Mouse (Mus musculus) forebrain, embryonic 16.5 days (tissue): ENCODE measurements around the gene Mapk1ip1. TPM values are rescaled to one million over a fixed set of nuclear protein-coding genes. Genes with fewer than 3 reads are reported as not detected.
A peak's percentile ranks its signal among the peaks of the same experiment; 100 is the strongest.

Experiments used
- ATAC-seq: fragments of 200-750 bp; cut with Nextera tagmentation; 2 replicates; pipeline ENCODE4 v1.8.0; 2017; ENCODE audit warnings: mild to moderate bottlenecking, moderate library complexity
- H3K27ac ChIP-seq: fragments of 300-500 bp; sonication (generic); 2 replicates; pipeline ENCODE4 v1.5.1; 2014; ENCODE audit warnings: low read length, control low read depth
- H3K27me3 ChIP-seq: fragments of 300-500 bp; sonication (generic); replicated peaks from 2 replicates; pipeline ENCODE4 v1.6.1; 2014; ENCODE audit warnings: low read length; ENCODE audit not compliant: control insufficient read depth, insufficient read depth
- H3K36me3 ChIP-seq: fragments of 300-500 bp; sonication (generic); 2 replicates; pipeline ENCODE4 v1.6.1; 2014; ENCODE audit not compliant: control insufficient read depth, insufficient read depth
- H3K4me1 ChIP-seq: fragments of 300-500 bp; sonication (generic); replicated peaks from 2 replicates; pipeline ENCODE4 v1.6.1; 2014; ENCODE audit warnings: low read length; ENCODE audit not compliant: control insufficient read depth, insufficient read depth
- H3K4me2 ChIP-seq: fragments of 300-500 bp; sonication (generic); 2 replicates; pipeline ENCODE4 v1.6.1; 2014; ENCODE audit warnings: mild to moderate bottlenecking, low read length, control low read depth
- H3K4me3 ChIP-seq: fragments of 300-500 bp; sonication (generic); replicated peaks from 2 replicates; pipeline ENCODE4 v1.5.1; 2014; ENCODE audit warnings: mild to moderate bottlenecking, low read length, control low read depth
- H3K9ac ChIP-seq: fragments of 300-500 bp; sonication (generic); replicated peaks from 2 replicates; pipeline ENCODE4 v1.6.1; 2014; ENCODE audit warnings: low read depth, low read length, control low read depth
- H3K9me3 ChIP-seq: fragments of 300-500 bp; sonication (generic); 2 replicates; pipeline ENCODE4 v1.6.1; 2016; ENCODE audit warnings: low read length; ENCODE audit not compliant: control insufficient read depth
- WGBS: fragments of 180-500 bp; shearing (Covaris S2); extraction: QIAGEN DNeasy Blood & Tissue Kit; methylation state at CpG from one replicate; pipeline ENCODE4 v1.1.7; 2014; 5-methylcytosine and 5-hydroxymethylcytosine counted together
- polyA plus RNA-seq: library from polyadenylated mRNA; unstranded; fragments of >200 nt; fragmentation: Nextera tagmentation; extraction: Ambion mirVana; gene quantifications from 2 replicates; pipeline ENCODE4 v1.2.1, GENCODE M21; 2015

The Mapk1ip1 gene
- 35.0 and 37.6 TPM in 2 replicates for polyA plus RNA-seq

- Histone ChIP-seq H3K36me3 (no peaks in the 10 kb centered on the region), H3K9ac (peak within 1 kb of the TSS; percentile 96), H3K27ac (peak within 1 kb of the TSS; percentile 89), H3K27me3 (no peaks in the 10 kb centered on the region), H3K4me2 (peak within 1 kb of the TSS; percentile 92), H3K4me1 (peaks cover 58% of the 10 kb centered on the region), H3K4me3 (peak within 1 kb of the TSS; percentile 90), H3K9me3 (no peaks in the 10 kb centered on the region)
- peak; percentile 92 for ATAC-seq
- under 1% methylated on average over 50 of the region's 51 CpGs for WGBS
Measured at GRCm38 (mm10) chr7:138845544-138846391, at the start of gene Mapk1ip1, which contains the start of gene Ppp2r2d. Gene Mapk1ip1, minus strand, starts transcription at chr7:138846273. Gene Ppp2r2d, plus strand, starts transcription at chr7:138846079.

GRCm38 (mm10) chr7:138885365-138886289 lies 39.6 kb upstream of the Mapk1ip1 start:
- H3K9me3 ChIP-seq, result no peaks in the 10 kb centered on the region
- no peak overlapping the region for H3K9ac ChIP-seq
- H3K4me3 ChIP-seq, result no peak overlapping the region
- peaks cover 14% of the 10 kb centered on the region; the same call in 1 of the 2 replicates for H3K36me3 ChIP-seq
- H3K27me3 ChIP-seq, result no peaks in the 10 kb centered on the region
- 89% methylated on average over 13 of the region's 13 CpGs for WGBS
- H3K4me2 ChIP-seq, result no peak overlapping the region
- ATAC-seq, result no peak
- H3K4me1 ChIP-seq, result no peaks in the 10 kb centered on the region
- no peak overlapping the region for H3K27ac ChIP-seq

- Histone ChIP-seq H3K27me3 (no peaks in the 10 kb centered on the region), H3K9ac (no peak overlapping the region), H3K27ac (no peak overlapping the region), H3K9me3 (no peaks in the 10 kb centered on the region), H3K4me2 (no peak overlapping the region), H3K4me1 (no peaks in the 10 kb centered on the region), H3K36me3 (peaks cover 25% of the 10 kb centered on the region), H3K4me3 (no peak overlapping the region)
- no peak for ATAC-seq
- WGBS, result 96% methylated on average over 3 of the region's 3 CpGs
Measured at GRCm38 (mm10) chr7:138883724-138884123, 37.7 kb upstream of the Mapk1ip1 start.

GRCm38 (mm10) chr7:138875031-138875430 lies 29.0 kb upstream of the Mapk1ip1 start:
- Histone ChIP-seq H3K27me3 (no peaks in the 10 kb centered on the region), H3K4me1 (no peaks in the 10 kb centered on the region)
- ATAC-seq, result no peak

GRCm38 (mm10) chr7:138872956-138873355 lies 26.9 kb upstream of the Mapk1ip1 start:
- no peaks in the 10 kb centered on the region for H3K27me3 ChIP-seq
- no peaks in the 10 kb centered on the region for H3K4me1 ChIP-seq
- WGBS, result 89% methylated on average over 3 of the region's 3 CpGs
- H3K9me3 ChIP-seq, result no peaks in the 10 kb centered on the region
- no peak overlapping the region for H3K4me2 ChIP-seq
- no peak overlapping the region for H3K9ac ChIP-seq
- no peak overlapping the region for H3K27ac ChIP-seq
- peaks cover 43% of the 10 kb centered on the region for H3K36me3 ChIP-seq
- ATAC-seq, result no peak
- no peak overlapping the region for H3K4me3 ChIP-seq

More at GRCm38 (mm10) chr7:138875031-138875430, 29.0 kb upstream of the Mapk1ip1 start:
- H3K4me3 ChIP-seq, result no peak overlapping the region
- H3K9me3 ChIP-seq, result no peaks in the 10 kb centered on the region
- WGBS, result 76% methylated on average over 3 of the region's 3 CpGs
- H3K36me3 ChIP-seq, result peaks cover 50% of the 10 kb centered on the region
- H3K9ac ChIP-seq, result no peak overlapping the region
- no peak overlapping the region for H3K27ac ChIP-seq
- no peak overlapping the region for H3K4me2 ChIP-seq

GRCm38 (mm10) chr7:138868316-138868715 lies 22.2 kb upstream of the Mapk1ip1 start:
- H3K9ac ChIP-seq, result no peak overlapping the region
- H3K27me3 ChIP-seq, result no peaks in the 10 kb centered on the region
- peaks cover 17% of the 10 kb centered on the region for H3K36me3 ChIP-seq
- no peak overlapping the region for H3K27ac ChIP-seq
- ATAC-seq, result no peak
- H3K9me3 ChIP-seq, result no peaks in the 10 kb centered on the region
- WGBS, result 91% methylated on average over 4 of the region's 4 CpGs
- H3K4me1 ChIP-seq, result no peaks in the 10 kb centered on the region
- no peak overlapping the region for H3K4me2 ChIP-seq
- no peak overlapping the region for H3K4me3 ChIP-seq

- H3K4me1 ChIP-seq, result no peaks in the 10 kb centered on the region
- no peaks in the 10 kb centered on the region for H3K27me3 ChIP-seq
- peaks cover 14% of the 10 kb centered on the region for H3K36me3 ChIP-seq
- WGBS, result 84% methylated on average over 6 of the region's 6 CpGs
- no peak overlapping the region for H3K4me3 ChIP-seq
- no peak overlapping the region for H3K4me2 ChIP-seq
- H3K27ac ChIP-seq, result no peak overlapping the region
- ATAC-seq, result no peak
- no peak overlapping the region for H3K9ac ChIP-seq
- H3K9me3 ChIP-seq, result no peaks in the 10 kb centered on the region
Measured at GRCm38 (mm10) chr7:138867286-138867685, 21.2 kb upstream of the Mapk1ip1 start.

GRCm38 (mm10) chr7:138864776-138865175 lies 18.7 kb upstream of the Mapk1ip1 start:
- 96% methylated on average over 1 of the region's 1 CpGs for WGBS
- no peak overlapping the region for H3K9ac ChIP-seq

More at GRCm38 (mm10) chr7:138864776-138865175, 18.7 kb upstream of the Mapk1ip1 start:
- no peak overlapping the region for H3K27ac ChIP-seq
- no peaks in the 10 kb centered on the region for H3K27me3 ChIP-seq
- H3K9me3 ChIP-seq, result no peaks in the 10 kb centered on the region
- no peak overlapping the region for H3K4me2 ChIP-seq
- no peak for ATAC-seq
- no peaks in the 10 kb centered on the region for H3K4me1 ChIP-seq
- H3K36me3 ChIP-seq, result peaks cover 14% of the 10 kb centered on the region
- no peak overlapping the region for H3K4me3 ChIP-seq
